Mouse (Mus musculus) ES-E14 (cell line): ENCODE results near the gene Pgf. TPM values are rescaled to one million over a fixed set of nuclear protein-coding genes. Genes with fewer than 3 reads are reported as not detected.
"Not testable (repeated sequence)": the region's sequence is repeated elsewhere in the genome, so short reads cannot be mapped to it uniquely, and the experiment has no call there.

Experiments
- DNase-seq: peaks from one replicate; pipeline ENCODE4 v3.0.0-alpha.2; 2013; ENCODE audit warnings: low read depth, low spot score
- H3K27ac ChIP-seq: 2 replicates; pipeline ENCODE4 v1.5.1; 2012; ENCODE audit warnings: low read depth, mild to moderate bottlenecking, low read length, moderate library complexity, mixed read lengths; ENCODE audit not compliant: poor library complexity, insufficient read depth, severe bottlenecking
- H3K36me3 ChIP-seq: 2 replicates; pipeline ENCODE4 v1.6.1; 2012; ENCODE audit warnings: mild to moderate bottlenecking, low read length, moderate library complexity, mixed read lengths; ENCODE audit not compliant: control insufficient read depth, poor library complexity, insufficient read depth, severe bottlenecking
- H3K4me1 ChIP-seq, 2 experiments: fragments of 150-350 bp in 1 of 2; sonication (generic) in 1 of 2; 2 replicates each; pipeline ENCODE4 v1.6.1; 2012; ENCODE audit warnings: low read length in 2 of 2, mild to moderate bottlenecking in 1 of 2, mixed read lengths in 1 of 2; ENCODE audit not compliant: control insufficient read depth in 2 of 2, insufficient read depth in 2 of 2, poor library complexity in 1 of 2
- H3K4me3 ChIP-seq, 2 experiments: fragments of 150-350 bp in 1 of 2; sonication (generic) in 1 of 2; 2 replicates each; pipeline ENCODE4 v1.5.1; 2012; ENCODE audit warnings: low read length in 2 of 2, low read depth in 1 of 2, mild to moderate bottlenecking in 1 of 2, mixed read lengths in 1 of 2; ENCODE audit not compliant: insufficient read depth in 1 of 2, poor library complexity in 1 of 2, severe bottlenecking in 1 of 2
- H3K9ac ChIP-seq: 2 replicates; pipeline ENCODE4 v1.6.1; 2012; ENCODE audit warnings: low read depth, mild to moderate bottlenecking, low read length, mixed read lengths; ENCODE audit not compliant: poor library complexity, insufficient read depth, severe bottlenecking
- H3K9me3 ChIP-seq: fragments of 150-350 bp; sonication (generic); 2 replicates; pipeline ENCODE4 v1.6.1; 2012; ENCODE audit warnings: low read depth, mild to moderate bottlenecking, low read length; ENCODE audit not compliant: control insufficient read depth, insufficient read depth
- CHD2 ChIP-seq: IDR thresholded peaks from 2 replicates; pipeline ENCODE4 v1.6.1; 2014; ENCODE audit warnings: mild to moderate bottlenecking, low read depth, low read length, inconsistent platforms
- HCFC1 ChIP-seq: IDR thresholded peaks from 2 replicates; pipeline ENCODE4 v1.6.1; 2012; ENCODE audit warnings: low read length, inconsistent platforms, borderline replicate concordance; ENCODE audit not compliant: insufficient read depth
- MAFK ChIP-seq: IDR thresholded peaks from 2 replicates; pipeline ENCODE4 v1.6.1; 2014; ENCODE audit warnings: mild to moderate bottlenecking, low read depth, low read length, inconsistent platforms; ENCODE audit not compliant: insufficient read depth
- ZC3H11A ChIP-seq: IDR thresholded peaks from 2 replicates; pipeline ENCODE4 v1.6.1; 2012; ENCODE audit warnings: low read depth, mild to moderate bottlenecking, inconsistent platforms, low read length, borderline replicate concordance
- ZNF384 ChIP-seq: IDR thresholded peaks from 2 replicates; pipeline ENCODE4 v1.6.1; 2012; ENCODE audit warnings: low read depth, low read length, inconsistent platforms
- in situ Hi-C, 2 experiments: fragments of 600-800 bp; cut with MboI; formaldehyde crosslinking; loops; one replicate each; pipeline ENCODE4 v1.15.1; 2025; ENCODE audit warnings: low sequenced_read_pairs in 2 of 2, inconsistent platforms in 1 of 2; ENCODE audit not compliant: unreplicated experiment in 2 of 2
- total RNA-seq: library from RNA; depleted of rRNA; stranded (reverse); fragments of 300-350 nt; gene quantifications from 2 replicates; pipeline ENCODE4 v1.2.3, GENCODE M21; 2012

Pgf gene
- total RNA-seq, 1 experiment: 6.9 TPM

DNA sequence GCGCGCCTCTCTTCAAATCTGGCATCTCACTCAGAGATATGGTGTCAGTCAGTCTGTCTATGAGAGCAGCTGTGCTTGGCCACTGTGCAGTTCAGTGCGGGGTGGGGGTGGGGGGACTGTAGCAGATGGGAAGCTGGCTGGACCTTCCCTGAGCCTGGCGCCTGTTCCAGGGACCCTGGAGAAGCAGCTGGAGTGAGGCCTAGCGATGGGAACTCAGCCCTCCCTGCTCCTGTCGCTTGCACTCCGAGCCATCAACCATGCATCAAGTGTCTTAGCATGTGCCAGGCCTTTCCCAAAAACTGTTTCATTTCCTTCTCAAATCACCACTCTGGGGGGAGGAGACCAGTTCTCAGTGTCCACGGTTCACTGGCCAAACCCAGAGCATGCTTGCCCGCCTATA is 32.0 kb downstream of the Pgf start:
- Histone ChIP-seq H3K4me1 (peaks cover 2 to 14% of the 10 kb centered on the region in 2 experiments; a peak in 2 of 4 replicates), H3K9me3 (no peaks in the 10 kb centered on the region), H3K4me3 (no peak overlapping the region), H3K27ac (no peak overlapping the region), H3K9ac (no peak overlapping the region), H3K36me3 (no peaks in the 10 kb centered on the region)
- in situ Hi-C loops: no loop called here
- DNase-seq: no peak
- no peak for TF ChIP-seq ZNF384
- TF ChIP-seq MAFK: no peak
- TF ChIP-seq ZC3H11A: no peak
- TF ChIP-seq CHD2: no peak
- TF ChIP-seq HCFC1: no peak

DNA sequence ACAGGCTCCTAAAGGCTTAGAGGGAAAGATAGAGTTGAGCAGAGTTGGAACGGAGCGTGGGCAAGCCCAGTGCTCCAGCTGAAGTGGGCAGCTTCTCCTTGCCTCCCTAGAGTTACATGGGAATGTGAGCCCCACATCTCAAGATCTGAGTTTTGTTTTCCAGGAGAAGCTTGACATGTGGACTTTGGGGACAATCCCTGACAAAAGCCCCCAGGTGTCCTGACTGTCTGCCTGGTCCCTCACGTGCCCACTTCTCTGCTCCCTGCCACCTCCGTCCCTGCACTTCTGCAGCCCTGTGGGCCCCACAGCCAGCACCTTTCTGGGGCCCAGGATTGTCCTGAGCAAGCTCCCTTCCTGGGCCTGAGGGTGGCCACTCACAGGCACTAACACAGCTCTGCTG is 32.8 kb downstream of the Pgf start:
- Histone ChIP-seq H3K27ac (no peak overlapping the region), H3K9me3 (no peaks in the 10 kb centered on the region), H3K4me3 (no peak overlapping the region), H3K4me1 (peaks cover 2 to 20% of the 10 kb centered on the region in 2 experiments; a peak in 3 of 4 replicates), H3K36me3 (no peaks in the 10 kb centered on the region), H3K9ac (no peak overlapping the region)
- in situ Hi-C loops: no loop called here
- no peak for DNase-seq
- TF ChIP-seq ZNF384: no peak

DNA sequence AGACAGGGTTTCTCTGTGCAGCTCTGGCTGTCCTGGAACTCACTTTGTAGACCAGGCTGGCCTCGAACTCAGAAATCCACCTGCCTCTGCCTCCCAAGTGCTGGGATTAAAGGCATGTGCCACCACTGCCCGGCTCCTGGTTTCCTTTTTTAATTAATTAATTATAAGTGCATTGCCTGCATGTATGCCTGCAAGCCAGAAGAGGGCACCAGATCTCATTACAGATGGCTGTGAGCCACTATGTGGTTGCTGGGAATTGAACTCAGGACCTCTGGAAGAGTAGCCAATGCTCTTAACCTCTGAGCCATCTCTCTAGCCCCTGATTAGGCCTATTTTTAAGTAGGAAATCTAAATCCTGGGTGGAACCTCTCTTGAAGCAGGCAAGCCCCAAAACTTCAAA is 33.3 kb downstream of the Pgf start:
- H3K9ac ChIP-seq, H3K27ac ChIP-seq, in situ Hi-C loops, H3K36me3 ChIP-seq, DNase-seq, H3K9me3 ChIP-seq, H3K4me3 ChIP-seq: not testable (repeated sequence)
- peaks cover 2 to 20% of the 10 kb centered on the region in 2 experiments; a peak in 3 of 4 replicates for H3K4me1 ChIP-seq

DNA sequence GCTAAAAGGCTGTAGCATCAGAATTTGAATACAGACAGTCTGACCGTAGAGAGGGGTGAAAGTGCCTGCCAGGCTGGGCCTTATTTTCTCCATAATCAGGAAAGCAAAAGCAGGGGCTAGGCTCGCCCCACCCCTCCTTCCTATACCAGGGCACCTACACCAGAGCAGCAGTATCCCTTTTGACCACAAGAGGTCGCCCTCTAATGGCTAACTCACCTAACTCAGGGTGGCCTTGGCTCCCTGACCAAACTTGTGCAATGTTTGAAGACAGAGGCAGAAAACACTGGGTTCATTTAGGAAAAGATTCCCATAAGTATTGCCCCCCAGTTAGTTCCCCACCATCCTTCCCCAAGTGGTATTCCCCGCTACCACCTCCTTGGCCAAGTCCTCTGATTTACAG is 34.8 kb downstream of the Pgf start:
- Histone ChIP-seq H3K36me3 (peaks cover 3% of the 10 kb centered on the region; the same call in 1 of the 2 replicates), H3K27ac (no peak overlapping the region), H3K9ac (no peak overlapping the region), H3K4me1 (peaks cover 2 to 20% of the 10 kb centered on the region in 2 experiments; a peak in 3 of 4 replicates), H3K4me3 (no peak overlapping the region), H3K9me3 (no peaks in the 10 kb centered on the region)
- in situ Hi-C loops: no loop called here
- TF ChIP-seq HCFC1 (no peak), ZC3H11A (peak; percentile 44; the same call in 1 of the 2 replicates), ZNF384 (no peak)
- peak; percentile 86 for DNase-seq

DNA sequence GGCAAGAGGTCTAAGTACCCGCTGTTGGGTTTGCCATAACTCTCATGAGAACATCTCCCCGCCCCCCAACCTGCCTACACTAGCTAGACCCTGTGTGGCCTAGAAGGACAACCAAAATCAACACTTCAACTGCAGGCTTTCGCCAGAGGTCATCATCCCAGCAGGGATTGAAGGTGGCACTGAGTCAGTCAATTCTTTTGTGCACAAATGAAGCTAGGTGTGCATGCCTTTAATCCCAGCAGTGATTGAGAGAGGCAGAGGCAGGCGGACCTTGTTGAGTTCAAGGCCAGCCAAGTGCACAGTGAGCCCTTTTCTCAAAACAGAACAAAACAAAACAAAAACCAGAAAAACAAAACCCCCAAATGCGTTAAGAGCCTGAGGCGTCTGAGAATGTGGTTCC is 36.5 kb downstream of the Pgf start:
- DNase-seq: no peak
- H3K36me3 ChIP-seq: peaks cover 4% of the 10 kb centered on the region; the same call in 1 of the 2 replicates
- no peaks in the 10 kb centered on the region for H3K9me3 ChIP-seq
- peak overlapping the region in 1 of 2 experiments; percentile 59; a peak in 1 of 4 replicates for H3K4me3 ChIP-seq
- peak overlapping the region; percentile 1; the same call in 1 of the 2 replicates for H3K27ac ChIP-seq
- no peak for TF ChIP-seq HCFC1
- no peak for TF ChIP-seq MAFK
- TF ChIP-seq ZC3H11A: no peak
- no peak for TF ChIP-seq CHD2
- no peak for TF ChIP-seq ZNF384
- in situ Hi-C loops: no loop called here
- H3K9ac ChIP-seq: no peak overlapping the region
- H3K4me1 ChIP-seq: peaks cover 2 to 18% of the 10 kb centered on the region in 2 experiments; a peak in 3 of 4 replicates
